Mouse (Mus musculus): ENCODE data around the gene Bloc1s3. TPM values are rescaled to one million over a fixed set of nuclear protein-coding genes. Genes with fewer than 3 reads are reported as not detected.

The Bloc1s3 gene
- 10 to 100 TPM; 12.7 to 15.4 (median 13.6) TPM for total RNA-seq (2022)

GRCm38 (mm10) chr7:19508150-19508923, at the start of gene Bloc1s3, which contains the start of gene Trappc6a:
TSS of gene Bloc1s3 (minus strand) at chr7:19508367.
TSS of gene Trappc6a (plus strand) at chr7:19508395.
- peak; percentile 91 for DNase-seq

GRCm38 (mm10) chr7:19557086-19557485, 48.9 kb upstream of the Bloc1s3 start:
- DNase-seq, result no peak

GRCm38 (mm10) chr7:19554168-19554567, 46.0 kb upstream of the Bloc1s3 start:
- DNase-seq, result no peak

- DNase-seq, result no peak
Measured at GRCm38 (mm10) chr7:19552443-19552842, 44.3 kb upstream of the Bloc1s3 start.

GRCm38 (mm10) chr7:19551634-19552033, 43.5 kb upstream of the Bloc1s3 start:
- no peak for DNase-seq

GRCm38 (mm10) chr7:19549394-19549793, 41.2 kb upstream of the Bloc1s3 start:
- no peak for DNase-seq

- DNase-seq, result no peak
Measured at GRCm38 (mm10) chr7:19547344-19547969, 39.3 kb upstream of the Bloc1s3 start.

- no peak for DNase-seq
Measured at GRCm38 (mm10) chr7:19546007-19546406, 37.8 kb upstream of the Bloc1s3 start.

- no peak for DNase-seq
Measured at GRCm38 (mm10) chr7:19543584-19543983, 35.4 kb upstream of the Bloc1s3 start.

- no peak for DNase-seq
Measured at GRCm38 (mm10) chr7:19542155-19542691, 34.1 kb upstream of the Bloc1s3 start.

GRCm38 (mm10) chr7:19541681-19542154, 33.6 kb upstream of the Bloc1s3 start:
- no peak for DNase-seq

GRCm38 (mm10) chr7:19540771-19541566, 32.8 kb upstream of the Bloc1s3 start:
- no peak for DNase-seq

- no peak for DNase-seq
Measured at GRCm38 (mm10) chr7:19534676-19535075, 26.5 kb upstream of the Bloc1s3 start.

- DNase-seq, result no peak
Measured at GRCm38 (mm10) chr7:19532240-19532639, 24.1 kb upstream of the Bloc1s3 start.

GRCm38 (mm10) chr7:19531077-19531476, 22.9 kb upstream of the Bloc1s3 start:
- no peak for DNase-seq

GRCm38 (mm10) chr7:19525105-19525481, 16.9 kb upstream of the Bloc1s3 start:
- no peak for DNase-seq

GRCm38 (mm10) chr7:19524420-19525104, 16.4 kb upstream of the Bloc1s3 start:
- no peak for DNase-seq

- no peak for DNase-seq
Measured at GRCm38 (mm10) chr7:19523757-19524419, 15.7 kb upstream of the Bloc1s3 start.

GRCm38 (mm10) chr7:19523017-19523756, 15.0 kb upstream of the Bloc1s3 start:
- DNase-seq, result no peak

GRCm38 (mm10) chr7:19520032-19520431, 11.9 kb upstream of the Bloc1s3 start:
- no peak for DNase-seq

All from adrenal gland, adult 8-10 months (tissue).